Mouse (Mus musculus) CH12.LX (cell line): ENCODE data around the gene Dhx32. TPM values are rescaled to one million over a fixed set of nuclear protein-coding genes. Genes with fewer than 3 reads are reported as not detected.

ENCODE experiments used
- DNase-seq: peaks from one replicate; pipeline ENCODE4 v3.0.0-alpha.2; 2013; ENCODE audit errors: extremely low read depth
- H3K27ac ChIP-seq: 2 replicates; pipeline ENCODE4 v1.5.1; 2012; ENCODE audit warnings: low read depth, mild to moderate bottlenecking, control low read depth, moderate library complexity; ENCODE audit not compliant: insufficient read depth
- H3K27me3 ChIP-seq: replicated peaks from 2 replicates; pipeline ENCODE3; 2012; ENCODE audit warnings: inconsistent platforms
- H3K36me3 ChIP-seq, 2 experiments: replicated peaks in 1 of 2; 2 replicates each; pipeline versions ENCODE3 to v1.6.1; 2012; ENCODE audit warnings: inconsistent platforms in 1 of 2, low read length in 1 of 2, mild to moderate bottlenecking in 1 of 2, mixed read lengths in 1 of 2, moderate library complexity in 1 of 2; ENCODE audit not compliant: control insufficient read depth in 1 of 2, insufficient read depth in 1 of 2
- H3K4me1 ChIP-seq, 2 experiments: 2 replicates each; pipeline ENCODE4 v1.6.1; 2012; ENCODE audit warnings: inconsistent platforms in 1 of 2, moderate library complexity in 1 of 2; ENCODE audit not compliant: insufficient read depth in 2 of 2, control insufficient read depth in 1 of 2
- H3K4me2 ChIP-seq: 2 replicates; pipeline ENCODE4 v1.6.1; 2012; ENCODE audit warnings: low read depth, mild to moderate bottlenecking, control low read depth; ENCODE audit not compliant: poor library complexity, insufficient read depth, severe bottlenecking
- H3K4me3 ChIP-seq, 3 experiments: fragments of 150-350 bp in 1 of 3; sonication (generic) in 1 of 3; replicated peaks in 1 of 3; 2 replicates each; pipeline versions ENCODE3 to v1.5.1; 2011 to 2012; ENCODE audit warnings: low read depth in 2 of 3, low read length in 2 of 3, mild to moderate bottlenecking in 2 of 3, moderate library complexity in 2 of 3, control low read depth in 1 of 3, improper control_type of control experiment in 1 of 3, inconsistent platforms in 1 of 3, mixed read lengths in 1 of 3; ENCODE audit not compliant: poor library complexity in 1 of 3
- H3K79me2 ChIP-seq: replicated peaks from 2 replicates; pipeline ENCODE4 v1.6.1; 2012; ENCODE audit warnings: mild to moderate bottlenecking, moderate library complexity; ENCODE audit not compliant: control insufficient read depth, poor library complexity, insufficient read depth, severe bottlenecking; ENCODE audit errors: extremely low read depth
- H3K9ac ChIP-seq: 2 replicates; pipeline ENCODE4 v1.6.1; 2012; ENCODE audit warnings: low read depth, mild to moderate bottlenecking, control low read depth, moderate library complexity; ENCODE audit not compliant: insufficient read depth
- H3K9me3 ChIP-seq: replicated peaks from 2 replicates; pipeline ENCODE3; 2012; ENCODE audit warnings: low read length, inconsistent platforms, mixed read lengths
- BHLHE40 ChIP-seq: IDR thresholded peaks from 2 replicates; pipeline ENCODE4 v1.6.1; 2011; ENCODE audit warnings: mild to moderate bottlenecking, low read depth, low read length, improper control_type of control experiment
- CTCF ChIP-seq, 2 experiments: IDR thresholded peaks in 1 of 2; conservative IDR thresholded peaks in 1 of 2; 2 replicates each; pipeline ENCODE4 v1.5.1; 2011 to 2012; ENCODE audit warnings: low read depth in 2 of 2, low read length in 2 of 2, improper control_type of control experiment in 1 of 2, inconsistent platforms in 1 of 2, mild to moderate bottlenecking in 1 of 2, moderate library complexity in 1 of 2
- E2F4 ChIP-seq: IDR thresholded peaks from 2 replicates; pipeline ENCODE4 v1.6.1; 2011; ENCODE audit warnings: low read depth, low read length, improper control_type of control experiment; ENCODE audit not compliant: insufficient replicate concordance
- ELF1 ChIP-seq: IDR thresholded peaks from 2 replicates; pipeline ENCODE4 v1.6.1; 2014; ENCODE audit warnings: low read depth, mild to moderate bottlenecking, inconsistent platforms, low read length, improper control_type of control experiment
- EP300 ChIP-seq: IDR thresholded peaks from 2 replicates; pipeline ENCODE4 v1.6.1; 2011; ENCODE audit warnings: low read length, improper control_type of control experiment
- ETS1 ChIP-seq: conservative IDR thresholded peaks from 2 replicates; pipeline ENCODE4 v1.6.1; 2012; ENCODE audit warnings: low read depth, mild to moderate bottlenecking, inconsistent platforms, low read length, improper control_type of control experiment, moderate library complexity
- IRF4 ChIP-seq: IDR thresholded peaks from 2 replicates; pipeline ENCODE4 v1.6.1; 2014; ENCODE audit warnings: low read depth, mild to moderate bottlenecking, inconsistent platforms, low read length, improper control_type of control experiment
- KAT2A ChIP-seq: IDR thresholded peaks from 2 replicates; pipeline ENCODE4 v1.6.1; 2012; ENCODE audit warnings: low read length, improper control_type of control experiment, inconsistent platforms; ENCODE audit not compliant: insufficient replicate concordance
- MAFK ChIP-seq: IDR thresholded peaks from 2 replicates; pipeline ENCODE4 v1.6.1; 2011; ENCODE audit warnings: low read length, improper control_type of control experiment; ENCODE audit not compliant: insufficient replicate concordance
- MAZ ChIP-seq: IDR thresholded peaks from 2 replicates; pipeline ENCODE4 v1.6.1; 2012; ENCODE audit warnings: low read depth, mild to moderate bottlenecking, inconsistent platforms, low read length, improper control_type of control experiment, moderate library complexity
- MXI1 ChIP-seq: IDR thresholded peaks from 2 replicates; pipeline ENCODE4 v1.6.1; 2011; ENCODE audit warnings: mild to moderate bottlenecking, low read depth, low read length, improper control_type of control experiment
- MYC ChIP-seq: IDR thresholded peaks from 2 replicates; pipeline ENCODE4 v1.6.1; 2011; ENCODE audit warnings: low read depth, mild to moderate bottlenecking, improper control_type of control experiment, low read length
- NELFE ChIP-seq: IDR thresholded peaks from 2 replicates; pipeline ENCODE4 v1.6.1; 2011; ENCODE audit warnings: low read depth, low read length, improper control_type of control experiment
- PAX5 ChIP-seq: IDR thresholded peaks from 2 replicates; pipeline ENCODE4 v1.6.1; 2012; ENCODE audit warnings: low read length, inconsistent platforms, mixed read lengths
- POLR2A ChIP-seq: IDR thresholded peaks from 2 replicates; pipeline ENCODE4 v1.6.1; 2011; ENCODE audit warnings: low read depth, mild to moderate bottlenecking, improper control_type of control experiment, low read length
- POLR2AphosphoS2 ChIP-seq: IDR thresholded peaks from 2 replicates; pipeline ENCODE4 v1.6.1; 2011; ENCODE audit warnings: low read depth, low read length, improper control_type of control experiment
- RAD21 ChIP-seq: IDR thresholded peaks from 2 replicates; pipeline ENCODE4 v1.6.1; 2011; ENCODE audit warnings: low read depth, mild to moderate bottlenecking, low read length, improper control_type of control experiment, moderate library complexity
- TBP ChIP-seq: conservative IDR thresholded peaks from 2 replicates; pipeline ENCODE4 v1.6.1; 2011; ENCODE audit warnings: low read depth, low read length, improper control_type of control experiment
- TCF12 ChIP-seq: IDR thresholded peaks from 2 replicates; pipeline ENCODE4 v1.6.1; 2014; ENCODE audit warnings: low read depth, mild to moderate bottlenecking, inconsistent platforms, low read length, improper control_type of control experiment
- USF1 ChIP-seq: IDR thresholded peaks from 2 replicates; pipeline ENCODE4 v1.6.1; 2014; ENCODE audit warnings: low read depth, mild to moderate bottlenecking, inconsistent platforms, low read length, improper control_type of control experiment
- USF2 ChIP-seq: conservative IDR thresholded peaks from 2 replicates; pipeline ENCODE4 v1.6.1; 2011; ENCODE audit warnings: low read depth, low read length, improper control_type of control experiment
- ZC3H11A ChIP-seq: IDR thresholded peaks from 2 replicates; pipeline ENCODE4 v1.6.1; 2012; ENCODE audit warnings: low read depth, mild to moderate bottlenecking, inconsistent platforms, low read length, improper control_type of control experiment
- ZKSCAN1 ChIP-seq: IDR thresholded peaks from 2 replicates; pipeline ENCODE4 v1.6.1; 2012; ENCODE audit warnings: low read depth, inconsistent platforms, low read length, improper control_type of control experiment, borderline replicate concordance
- ZMIZ1 ChIP-seq: IDR thresholded peaks from 2 replicates; pipeline ENCODE4 v1.6.1; 2012; ENCODE audit warnings: low read depth, mild to moderate bottlenecking, inconsistent platforms, low read length, improper control_type of control experiment
- dilution Hi-C: fragments of 300-500 bp; cut with MboI; formaldehyde crosslinking; loops from 2 replicates; pipeline ENCODE4 v1.14.3; 2020; ENCODE audit warnings: low sequenced_read_pairs; ENCODE audit not compliant: extremely low pct_unique_long_range_greater_than_20kb, extremely low pct_ligation_motif_present
- in situ Hi-C: fragments of 300-500 bp; cut with MboI; formaldehyde crosslinking; loops from 3 replicates; pipeline ENCODE4 v1.14.3; 2019; ENCODE audit warnings: low sequenced_read_pairs, low pct_ligation_motif_present, low pct_unique_long_range_greater_than_20kb, mixed read lengths
- polyA plus RNA-seq: library from polyadenylated mRNA; unstranded; fragments of >175 nt; gene quantifications from 2 replicates; pipeline ENCODE4 v1.2.1, GENCODE M21; 2012; ENCODE audit warnings: low read depth; ENCODE audit not compliant: insufficient read length
- total RNA-seq, 2 experiments: library from RNA; depleted of rRNA; stranded (reverse); fragments of 300-350 nt in 1 of 2; fragments of >200 nt in 1 of 2; gene quantifications; 2 replicates each; pipeline ENCODE4 v1.2.3; 2012 to 2014

Dhx32 gene
- total and polyA plus RNA-seq, 3 experiments: 16.3 to 20.6 (median 16.9) TPM

DNA sequence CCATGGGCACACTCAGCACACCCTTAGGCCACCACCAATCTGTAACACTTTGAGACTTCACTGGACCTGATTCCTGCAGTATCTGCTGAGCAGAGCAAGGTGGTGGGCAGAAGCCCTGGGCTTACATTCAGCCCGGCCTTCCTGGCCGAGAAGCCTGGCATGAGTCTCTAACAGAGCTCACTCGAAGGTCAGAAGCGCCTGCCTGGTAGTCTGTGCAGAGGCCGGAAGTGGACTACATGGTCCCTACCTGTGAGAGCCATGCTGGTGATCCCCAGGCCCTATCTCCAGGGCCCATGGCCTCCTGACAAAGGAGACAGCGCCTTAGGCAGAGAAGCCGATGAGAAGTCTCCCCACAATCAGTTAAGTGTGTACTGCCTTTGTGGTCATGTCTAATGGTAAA lies 81.2 kb downstream of the Dhx32 start:
- Histone ChIP-seq H3K4me2 (no peak overlapping the region), H3K9ac (no peak overlapping the region), H3K79me2 (no peaks in the 10 kb centered on the region), H3K4me3 (no peak overlapping the region), H3K27ac (no peak overlapping the region), H3K27me3 (no peaks in the 10 kb centered on the region), H3K9me3 (no peaks in the 10 kb centered on the region), H3K4me1 (no peaks in the 10 kb centered on the region), H3K36me3 (peaks cover 9 to 61% of the 10 kb centered on the region in 2 experiments)
- TF ChIP-seq RAD21 (no peak), POLR2AphosphoS2 (no peak), E2F4 (no peak)
- in situ Hi-C loops: no loop called here
- DNase-seq: no peak
- dilution Hi-C loops: no loop called here

DNA sequence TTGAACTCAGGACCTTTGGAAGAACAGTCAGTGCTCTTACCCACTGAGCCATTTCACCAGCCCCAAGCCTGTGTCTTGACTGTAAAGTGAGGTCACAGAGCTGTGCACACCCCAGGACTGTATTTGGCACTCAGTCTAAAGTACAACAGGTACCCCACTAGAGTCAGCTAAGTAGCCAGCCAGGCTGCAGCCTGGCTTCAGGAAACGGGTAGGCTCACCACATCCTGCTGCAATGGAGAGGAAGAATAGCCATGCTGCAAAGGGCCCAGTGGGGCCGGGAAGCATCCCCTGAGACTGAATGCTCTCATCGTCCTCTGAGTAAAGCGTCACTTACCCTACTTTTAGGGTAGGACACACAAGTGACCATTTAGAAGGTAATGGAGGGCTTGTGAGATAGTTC lies 82.6 kb downstream of the Dhx32 start:
- TF ChIP-seq ELF1 (no peak), MXI1 (no peak), USF2 (no peak), E2F4 (no peak), POLR2A (no peak), MAFK (no peak), ZC3H11A (no peak), RAD21 (no peak), MAZ (no peak), USF1 (no peak), ZKSCAN1 (no peak), CTCF (conservative IDR thresholded peaks at IDR 0.05 in 1 of 2, IDR thresholded peaks at IDR 0.05 in 1 of 2; ENCODE audit: low read depth in 2 of 2, low read length in 2 of 2) (no peak), MYC (no peak)
- no peak overlapping the region for H3K27ac ChIP-seq
- H3K9ac ChIP-seq: no peak overlapping the region
- no peak overlapping the region for H3K4me2 ChIP-seq
- H3K9me3 ChIP-seq: no peaks in the 10 kb centered on the region
- H3K36me3 ChIP-seq: peaks cover 9 to 61% of the 10 kb centered on the region in 2 experiments
- in situ Hi-C loops: no loop called here
- H3K27me3 ChIP-seq: no peaks in the 10 kb centered on the region
- dilution Hi-C loops: no loop called here
- no peaks in the 10 kb centered on the region for H3K79me2 ChIP-seq
- no peak for DNase-seq
- no peaks in the 10 kb centered on the region for H3K4me1 ChIP-seq
- no peak overlapping the region for H3K4me3 ChIP-seq

DNA sequence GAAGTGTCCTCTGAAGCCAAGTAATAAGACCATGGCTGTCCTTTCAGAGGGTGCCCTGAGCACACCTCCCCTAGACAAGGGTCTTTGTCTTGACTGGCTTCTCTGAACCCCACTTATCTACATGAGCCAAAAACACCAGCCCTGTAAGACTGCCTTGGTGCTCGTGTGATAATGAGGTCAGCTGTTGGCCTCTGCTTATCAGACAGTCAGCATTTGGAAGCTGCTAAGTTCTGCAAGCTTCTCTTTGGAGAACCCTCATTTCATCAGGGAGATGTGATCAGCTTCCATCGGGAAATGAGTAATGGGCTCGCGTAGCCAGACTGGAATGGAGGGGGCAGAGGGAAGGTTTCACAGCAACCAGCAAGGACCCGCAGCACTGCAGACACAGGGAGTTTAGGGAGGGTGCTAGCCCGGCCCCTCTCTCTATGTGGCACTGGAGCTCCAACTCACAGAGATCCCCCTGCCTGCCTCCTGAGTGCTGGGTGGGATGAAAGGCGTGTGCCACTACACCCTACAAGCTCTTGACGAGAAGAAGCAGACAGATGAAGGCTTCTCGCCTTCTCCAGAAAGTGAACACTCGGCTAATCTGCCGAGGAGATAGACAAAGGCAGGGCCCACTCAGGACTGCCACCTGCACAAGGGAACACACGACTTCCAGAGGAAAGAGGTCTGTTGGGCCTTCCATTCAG lies 84.4 kb downstream of the Dhx32 start:
- Histone ChIP-seq H3K4me2 (no peak overlapping the region), H3K36me3 (peaks cover 9 to 63% of the 10 kb centered on the region in 2 experiments), H3K4me1 (no peaks in the 10 kb centered on the region), H3K9me3 (no peaks in the 10 kb centered on the region), H3K4me3 (no peak overlapping the region), H3K27ac (no peak overlapping the region), H3K27me3 (no peaks in the 10 kb centered on the region), H3K9ac (no peak overlapping the region), H3K79me2 (no peaks in the 10 kb centered on the region)
- no peak for DNase-seq
- TF ChIP-seq KAT2A (no peak), IRF4 (no peak), ZKSCAN1 (no peak), BHLHE40 (no peak), TCF12 (no peak), TBP (no peak), ZMIZ1 (no peak), NELFE (no peak), MAFK (no peak), PAX5 (no peak), ETS1 (no peak), EP300 (no peak), USF1 (no peak), MAZ (no peak)
- in situ Hi-C loops: no loop called here
- dilution Hi-C loops: no loop called here
